Mouse (Mus musculus) midbrain, embryonic 10.5 days (tissue): ENCODE measurements around the gene Foxp1. TPM values are rescaled to one million over a fixed set of nuclear protein-coding genes. Genes with fewer than 3 reads are reported as not detected.
A peak's percentile ranks its signal among the peaks of the same experiment; 100 is the strongest.

Source experiments
- DNase-seq: peaks from one replicate; pipeline ENCODE4 v3.0.0-alpha.2; 2017; ENCODE audit warnings: low spot score
- H3K27ac ChIP-seq: fragments of 300-500 bp; sonication (generic); replicated peaks from 2 replicates; pipeline ENCODE4 v1.5.1; 2016; ENCODE audit warnings: mild to moderate bottlenecking
- H3K27me3 ChIP-seq: fragments of 300-500 bp; sonication (generic); 2 replicates; pipeline ENCODE4 v1.6.1; 2016; ENCODE audit warnings: low read depth, mild to moderate bottlenecking; ENCODE audit not compliant: poor library complexity, severe bottlenecking
- H3K36me3 ChIP-seq: fragments of 300-500 bp; sonication (generic); 2 replicates; pipeline ENCODE4 v1.6.1; 2016; ENCODE audit warnings: mild to moderate bottlenecking, moderate library complexity
- H3K4me1 ChIP-seq: fragments of 300-500 bp; sonication (generic); 2 replicates; pipeline ENCODE4 v1.6.1; 2016
- H3K4me3 ChIP-seq: fragments of 300-500 bp; sonication (generic); 2 replicates; pipeline ENCODE4 v1.5.1; 2016; ENCODE audit warnings: mild to moderate bottlenecking, moderate library complexity
- H3K9me3 ChIP-seq: fragments of 300-500 bp; sonication (generic); replicated peaks from 2 replicates; pipeline ENCODE4 v1.6.1; 2016; ENCODE audit warnings: mild to moderate bottlenecking
- WGBS: fragments of 180-500 bp; shearing (Covaris S2); methylation state at CpG from one replicate; pipeline ENCODE4 v1.1.7; 2016; 5-methylcytosine and 5-hydroxymethylcytosine counted together
- polyA plus RNA-seq: library from polyadenylated mRNA; unstranded; fragments of >200 nt; fragmentation: Nextera tagmentation; extraction: Ambion mirVana; gene quantifications from 2 replicates; pipeline ENCODE4 v1.2.1, GENCODE M21; 2016

Foxp1 gene
- polyA plus RNA-seq, 1 experiment from 2014 or later: 63.7 TPM

DNA sequence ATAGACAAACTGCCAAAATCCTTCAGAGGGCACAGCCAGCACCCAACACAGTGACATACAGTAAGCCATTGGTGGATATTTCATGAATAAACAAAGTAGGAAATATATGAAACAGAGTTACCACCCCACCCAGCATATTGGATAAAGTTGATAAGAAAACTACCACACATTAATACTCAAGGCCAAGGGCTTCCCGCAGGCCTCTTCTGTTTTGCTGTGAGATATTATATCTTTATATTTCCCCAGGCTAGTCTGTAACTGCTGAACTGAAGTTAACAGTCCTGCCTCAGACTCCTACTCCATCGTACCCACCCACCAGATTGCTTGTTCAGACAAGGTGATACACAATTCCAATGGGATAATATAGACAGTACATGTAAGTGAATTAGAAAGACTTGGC lies 336.7 kb downstream of the Foxp1 start:
- Histone ChIP-seq H3K9me3 (no peaks in the 10 kb centered on the region), H3K27ac (no peak overlapping the region), H3K4me1 (peaks cover 36% of the 10 kb centered on the region), H3K36me3 (no peaks in the 10 kb centered on the region), H3K27me3 (no peaks in the 10 kb centered on the region), H3K4me3 (no peak overlapping the region)
- WGBS: 96% methylated on average over 2 of the region's 2 CpGs
- no peak for DNase-seq

DNA sequence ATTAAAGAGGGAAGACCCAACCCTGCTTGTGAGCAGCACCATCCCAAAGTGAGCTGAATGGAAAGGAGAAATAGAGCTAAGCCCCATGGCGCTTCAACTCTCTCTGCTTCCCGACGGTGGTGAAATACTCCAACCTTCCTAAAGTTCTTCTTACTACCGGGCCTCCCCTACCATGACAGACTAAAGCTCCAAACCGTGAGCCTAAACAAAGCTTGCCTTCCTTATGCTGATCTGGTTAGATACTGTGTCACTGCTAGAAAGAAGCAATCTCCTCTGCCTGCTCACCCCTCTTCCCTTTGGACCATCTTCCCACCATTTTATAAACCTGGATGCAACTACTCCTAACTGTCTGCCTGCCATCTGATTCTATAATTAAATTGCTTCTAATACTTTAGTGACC lies 338.5 kb downstream of the Foxp1 start:
- Histone ChIP-seq H3K27ac (no peak overlapping the region), H3K4me1 (peaks cover 24% of the 10 kb centered on the region), H3K36me3 (no peaks in the 10 kb centered on the region), H3K4me3 (no peak overlapping the region), H3K9me3 (no peaks in the 10 kb centered on the region), H3K27me3 (no peaks in the 10 kb centered on the region)
- DNase-seq: no peak
- WGBS: 98% methylated on average over 5 of the region's 5 CpGs

DNA sequence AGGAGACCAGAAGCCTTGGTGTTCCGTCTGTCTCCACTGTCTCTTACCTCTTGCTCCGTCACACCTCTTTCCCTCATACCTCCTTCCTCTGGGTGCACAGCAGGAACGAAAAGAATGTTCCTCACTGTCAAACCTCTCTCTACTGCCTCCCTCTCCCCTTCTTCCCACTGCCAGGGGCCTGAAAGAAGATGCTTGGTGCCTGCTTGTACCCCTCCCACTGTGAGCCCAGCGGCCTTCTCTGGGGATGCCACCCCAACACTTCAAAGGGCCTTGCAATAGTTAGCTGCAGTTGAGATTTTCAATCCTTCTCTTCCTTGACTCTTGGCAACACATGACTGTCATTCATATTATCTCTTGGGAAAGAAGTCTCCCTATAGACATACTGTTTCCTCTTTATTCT lies 339.7 kb downstream of the Foxp1 start:
- Histone ChIP-seq H3K4me3 (no peak overlapping the region), H3K27me3 (no peaks in the 10 kb centered on the region), H3K4me1 (peaks cover 13% of the 10 kb centered on the region), H3K36me3 (no peaks in the 10 kb centered on the region), H3K27ac (no peak overlapping the region), H3K9me3 (no peaks in the 10 kb centered on the region)
- no peak for DNase-seq
- 89% methylated on average over 4 of the region's 4 CpGs for WGBS

- Histone ChIP-seq H3K27ac (no peak overlapping the region), H3K4me3 (no peak overlapping the region), H3K9me3 (no peaks in the 10 kb centered on the region), H3K27me3 (no peaks in the 10 kb centered on the region), H3K36me3 (no peaks in the 10 kb centered on the region), H3K4me1 (peaks cover 17% of the 10 kb centered on the region)
- 89% methylated on average over 3 of the region's 3 CpGs for WGBS
- DNase-seq: no peak
Measured at GRCm38 (mm10) chr6:99176216-99176615, 346.3 kb downstream of the Foxp1 start.

DNA sequence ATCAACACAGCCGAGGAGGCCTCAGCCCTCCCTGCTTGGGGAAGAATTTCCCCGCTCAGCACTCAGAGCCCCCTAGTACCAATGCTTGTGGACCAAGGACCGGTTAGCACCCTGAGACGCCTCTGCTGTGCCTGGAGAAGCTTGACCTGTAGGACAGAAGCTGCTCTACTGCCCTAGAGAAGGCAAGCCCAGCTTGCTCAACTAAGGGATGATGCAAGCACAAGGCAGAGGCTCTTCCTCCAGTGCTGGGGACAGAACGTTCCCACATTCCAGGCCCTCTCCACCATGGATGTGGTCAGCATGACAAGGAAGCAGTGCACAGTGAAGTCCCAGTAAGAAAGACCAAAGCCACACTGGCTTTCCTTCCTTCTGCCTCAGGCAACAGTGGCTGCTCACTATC lies 347.1 kb downstream of the Foxp1 start:
- Histone ChIP-seq H3K9me3 (no peaks in the 10 kb centered on the region), H3K36me3 (no peaks in the 10 kb centered on the region), H3K27me3 (no peaks in the 10 kb centered on the region), H3K4me1 (peaks cover 17% of the 10 kb centered on the region), H3K27ac (peak overlapping the region; percentile 59; the same call in 1 of the 2 replicates), H3K4me3 (no peak overlapping the region)
- WGBS: 84% methylated on average over 5 of the region's 5 CpGs
- DNase-seq: no peak

DNA sequence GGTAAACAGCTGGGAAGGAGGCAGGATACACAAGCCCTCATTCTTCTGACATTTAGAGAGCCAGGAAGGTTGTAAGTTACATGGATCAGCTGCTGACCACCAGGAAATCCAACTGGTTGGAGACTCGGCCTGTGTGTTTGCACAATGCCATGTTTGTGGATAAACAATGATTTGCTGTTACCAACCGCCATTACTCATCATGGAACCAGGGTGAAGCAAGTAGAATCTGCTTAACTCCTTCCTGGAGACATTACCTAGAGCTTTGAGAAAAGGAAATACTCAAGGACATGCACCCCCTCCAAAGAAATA lies 348.7 kb downstream of the Foxp1 start:
- H3K4me1 ChIP-seq: peaks cover 17% of the 10 kb centered on the region
- H3K9me3 ChIP-seq: no peaks in the 10 kb centered on the region
- H3K36me3 ChIP-seq: no peaks in the 10 kb centered on the region
- no peak overlapping the region for H3K4me3 ChIP-seq
- WGBS: 75% methylated on average over 2 of the region's 2 CpGs
- no peak overlapping the region for H3K27ac ChIP-seq
- DNase-seq: no peak
- no peaks in the 10 kb centered on the region for H3K27me3 ChIP-seq

DNA sequence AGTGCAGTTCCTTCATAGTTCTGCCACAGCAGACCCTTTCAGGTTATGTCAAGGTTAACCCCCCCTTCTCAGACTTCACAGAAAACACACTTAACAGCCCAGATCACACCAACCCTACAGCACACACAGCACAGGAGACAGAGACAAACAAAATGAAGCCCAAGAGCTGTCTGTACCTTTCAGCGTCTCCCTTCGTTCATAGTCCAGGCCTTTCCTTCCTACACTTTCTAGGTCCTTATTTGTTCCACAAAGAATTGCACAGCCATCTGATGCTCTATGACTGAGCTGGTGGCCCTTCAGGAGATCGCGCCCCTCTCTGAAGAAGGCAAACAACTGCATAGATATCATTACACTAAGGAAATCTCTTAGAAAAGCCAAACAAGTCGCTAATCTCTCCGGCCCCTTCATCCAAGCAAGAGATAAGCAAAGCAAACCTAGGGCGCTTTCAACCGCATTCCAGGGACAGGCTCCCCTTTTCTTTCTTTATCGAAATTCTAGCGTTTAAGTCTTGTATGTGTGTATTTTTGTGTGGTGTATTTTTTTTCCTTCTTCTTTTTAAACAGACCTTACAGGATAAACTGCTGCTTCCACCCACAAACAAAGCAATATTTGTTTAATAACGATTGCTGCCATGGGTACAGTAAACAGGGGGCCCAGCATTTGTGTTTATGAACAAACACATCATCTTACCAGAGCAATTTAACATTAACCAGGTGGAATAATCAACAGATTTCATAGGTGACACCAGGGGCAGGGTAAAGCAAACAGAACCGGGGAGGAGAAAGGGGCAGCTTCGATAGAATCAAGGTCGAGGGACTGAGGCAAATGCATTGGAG lies 349.2 kb downstream of the Foxp1 start:
- H3K27me3 ChIP-seq: no peaks in the 10 kb centered on the region
- no peak for DNase-seq
- H3K27ac ChIP-seq: no peak overlapping the region
- H3K9me3 ChIP-seq: no peaks in the 10 kb centered on the region
- peaks cover 17% of the 10 kb centered on the region for H3K4me1 ChIP-seq
- H3K36me3 ChIP-seq: no peaks in the 10 kb centered on the region
- WGBS: 72% methylated on average over 14 of the region's 14 CpGs
- H3K4me3 ChIP-seq: no peak overlapping the region

DNA sequence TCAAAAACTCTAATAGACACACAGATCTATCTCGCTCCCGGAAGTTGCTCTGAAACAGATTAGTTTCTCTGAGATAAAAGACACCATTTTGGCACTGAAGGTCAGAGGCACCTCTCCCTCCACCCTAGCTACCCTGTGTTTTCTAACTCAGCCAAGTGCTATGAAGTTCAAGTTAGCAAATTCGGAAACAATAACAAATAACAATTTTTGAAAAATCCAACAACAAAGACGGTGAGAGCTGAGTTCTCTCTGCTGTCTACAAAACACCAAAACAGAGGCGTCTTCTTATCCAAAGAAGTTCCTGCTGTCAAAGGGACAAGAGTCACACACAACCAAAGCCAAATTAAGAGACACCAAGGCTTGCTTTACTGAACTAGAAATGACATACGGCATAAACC lies 349.9 kb downstream of the Foxp1 start:
- H3K9me3 ChIP-seq: no peaks in the 10 kb centered on the region
- H3K36me3 ChIP-seq: no peaks in the 10 kb centered on the region
- no peak overlapping the region for H3K27ac ChIP-seq
- H3K27me3 ChIP-seq: no peaks in the 10 kb centered on the region
- H3K4me3 ChIP-seq: no peak overlapping the region
- no peak for DNase-seq
- peaks cover 17% of the 10 kb centered on the region for H3K4me1 ChIP-seq
- 92% methylated on average over 6 of the region's 6 CpGs for WGBS

DNA sequence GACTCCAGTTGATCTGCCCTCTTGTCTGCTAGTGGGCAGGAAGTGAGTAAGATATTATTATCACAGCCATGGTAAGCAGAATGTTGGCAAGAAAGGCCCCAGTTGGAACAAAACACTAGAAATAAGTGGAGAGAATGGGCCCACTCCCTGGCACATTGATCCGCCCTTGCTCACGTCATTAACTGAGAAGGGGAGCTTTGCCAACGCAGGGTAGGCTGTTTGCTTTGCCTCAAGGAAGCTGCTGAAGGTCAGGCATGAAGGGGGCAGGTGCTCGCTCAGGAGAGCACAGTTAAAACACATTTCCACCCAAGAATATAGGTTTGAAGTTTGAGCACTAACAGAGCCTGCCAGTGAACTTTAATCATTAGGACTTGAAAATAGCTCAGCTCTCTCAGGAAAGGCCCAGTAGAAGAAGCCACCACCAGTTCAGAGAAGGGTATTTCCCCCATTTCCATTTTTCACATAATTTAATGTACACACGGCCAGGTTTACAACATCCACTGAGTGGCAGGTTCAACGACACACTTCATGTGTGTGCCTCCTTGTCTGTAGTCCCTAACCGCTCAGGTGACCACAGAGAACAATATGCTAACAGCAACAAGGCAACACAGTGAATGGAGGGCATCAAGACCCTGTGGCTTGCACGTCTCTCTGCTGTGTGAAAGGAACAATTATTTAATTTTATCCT lies 350.5 kb downstream of the Foxp1 start:
- 86% methylated on average over 8 of the region's 8 CpGs for WGBS

DNA sequence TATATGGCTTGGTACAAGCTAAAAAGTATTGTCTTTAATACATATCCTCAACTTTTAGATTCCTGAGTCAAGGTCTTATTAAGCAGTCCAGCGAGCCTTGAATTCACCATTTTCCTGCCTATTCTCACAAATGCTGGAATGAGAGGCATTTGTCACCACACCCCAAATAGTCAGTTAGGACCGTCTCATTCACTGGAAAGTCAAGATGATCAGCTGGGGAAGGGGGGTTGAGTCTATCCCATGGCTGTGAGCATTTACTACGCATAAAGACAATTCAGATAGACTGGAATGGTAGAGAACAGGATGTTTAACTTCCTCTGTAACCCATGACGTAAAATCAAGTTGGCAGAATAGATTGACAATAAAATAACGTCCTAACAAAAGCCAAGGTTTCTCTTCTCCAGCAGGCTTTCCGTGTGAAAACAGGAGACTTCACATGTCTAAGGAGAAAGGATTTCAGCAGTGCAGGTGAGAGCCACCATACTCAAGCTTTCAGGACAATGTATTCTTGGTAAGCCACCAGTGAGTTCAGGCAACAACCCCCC lies 351.2 kb downstream of the Foxp1 start:
- no peak overlapping the region for H3K27ac ChIP-seq
- H3K4me1 ChIP-seq: peaks cover 24% of the 10 kb centered on the region
- no peak for DNase-seq
- 86% methylated on average over 6 of the region's 6 CpGs for WGBS
- no peaks in the 10 kb centered on the region for H3K9me3 ChIP-seq
- no peaks in the 10 kb centered on the region for H3K27me3 ChIP-seq
- H3K36me3 ChIP-seq: no peaks in the 10 kb centered on the region
- H3K4me3 ChIP-seq: no peak overlapping the region

More for the DNA sequence above, 350.5 kb downstream of the Foxp1 start:
- Histone ChIP-seq H3K27ac (no peak overlapping the region), H3K4me3 (no peak overlapping the region), H3K4me1 (peaks cover 20% of the 10 kb centered on the region), H3K36me3 (no peaks in the 10 kb centered on the region), H3K9me3 (no peaks in the 10 kb centered on the region), H3K27me3 (no peaks in the 10 kb centered on the region)
- no peak for DNase-seq

DNA sequence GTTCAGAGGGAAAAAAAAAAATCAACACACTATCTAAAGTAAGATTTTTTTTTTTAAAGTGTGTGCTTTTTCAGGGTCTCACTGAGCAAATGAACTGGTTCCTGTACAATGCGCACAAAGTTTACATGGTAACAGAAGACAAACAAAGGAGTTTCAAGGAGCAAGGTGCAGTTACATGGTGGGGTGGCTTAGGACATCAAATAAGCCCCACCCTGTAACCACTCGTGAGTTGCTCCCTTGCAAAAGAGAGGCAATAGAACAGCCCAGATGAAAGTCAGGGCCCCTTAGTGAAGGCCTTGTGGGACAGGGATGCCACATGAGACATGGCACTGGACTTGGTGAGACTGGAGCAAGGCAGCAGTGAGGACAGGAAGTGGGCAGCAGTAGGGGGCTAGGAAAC lies 353.8 kb downstream of the Foxp1 start:
- peaks cover 14% of the 10 kb centered on the region for H3K4me1 ChIP-seq
- no peaks in the 10 kb centered on the region for H3K27me3 ChIP-seq
- no peak overlapping the region for H3K4me3 ChIP-seq
- 88% methylated on average over 2 of the region's 2 CpGs for WGBS
- H3K27ac ChIP-seq: no peak overlapping the region
- H3K36me3 ChIP-seq: no peaks in the 10 kb centered on the region
- no peaks in the 10 kb centered on the region for H3K9me3 ChIP-seq
- no peak for DNase-seq

DNA sequence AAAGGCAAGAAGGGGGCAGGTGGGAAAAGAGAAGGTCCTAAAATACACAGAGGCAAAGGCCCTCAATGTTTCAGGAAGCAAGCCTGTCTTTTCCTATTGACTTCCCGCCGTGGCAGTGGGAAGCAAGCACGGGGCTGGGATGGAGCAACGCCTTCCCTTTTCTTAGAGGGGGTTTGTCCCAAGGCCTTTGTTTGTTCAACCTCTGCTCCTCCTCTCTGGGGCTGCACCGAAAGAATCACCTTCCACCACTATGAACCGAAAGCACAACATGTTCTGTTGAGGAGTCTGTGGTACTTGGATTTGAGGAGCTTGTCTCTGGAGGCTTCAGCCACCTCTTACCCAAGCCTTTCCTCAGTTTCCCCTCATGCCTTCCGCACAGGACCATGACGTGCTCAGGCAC lies 355.5 kb downstream of the Foxp1 start:
- Histone ChIP-seq H3K27ac (no peak overlapping the region), H3K36me3 (no peaks in the 10 kb centered on the region), H3K27me3 (no peaks in the 10 kb centered on the region), H3K4me1 (peaks cover 7% of the 10 kb centered on the region; the same call in 1 of the 2 replicates), H3K4me3 (no peak overlapping the region), H3K9me3 (no peaks in the 10 kb centered on the region)
- WGBS: 51% methylated on average over 8 of the region's 8 CpGs
- no peak for DNase-seq

DNA sequence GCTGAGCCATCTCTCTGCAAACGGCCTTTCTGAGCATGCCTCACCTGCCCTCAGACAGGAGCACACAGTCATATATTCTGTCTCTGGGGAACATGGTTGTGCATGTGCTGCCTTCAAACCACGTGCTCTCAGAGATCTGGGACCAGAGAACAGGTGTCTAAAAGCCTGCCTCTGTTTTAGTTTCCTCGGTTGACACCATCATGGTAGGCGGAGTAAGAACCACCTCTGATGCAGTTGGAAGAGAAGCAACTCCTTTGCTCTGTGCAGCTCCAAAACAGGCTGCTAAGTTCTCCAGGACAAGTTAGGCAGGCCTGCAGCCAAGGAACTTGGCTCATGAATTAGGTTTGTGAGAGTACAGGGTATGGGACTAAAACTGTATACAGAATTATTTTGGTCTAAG lies 356.4 kb downstream of the Foxp1 start:
- H3K9me3 ChIP-seq: no peaks in the 10 kb centered on the region
- H3K27me3 ChIP-seq: no peaks in the 10 kb centered on the region
- WGBS: 88% methylated on average over 4 of the region's 4 CpGs
- peaks cover 7% of the 10 kb centered on the region; the same call in 1 of the 2 replicates for H3K4me1 ChIP-seq
- no peak overlapping the region for H3K27ac ChIP-seq
- H3K36me3 ChIP-seq: no peaks in the 10 kb centered on the region
- H3K4me3 ChIP-seq: no peak overlapping the region
- no peak for DNase-seq
